ENCODE assay signal across 9 mouse cellular contexts in genomic region chr10:21857676-21858075, GRCm38 (mm10). TPM values are rescaled to one million over a fixed set of nuclear protein-coding genes. Genes with fewer than 3 reads are reported as not detected.
DNase-seq lines count a peak whose midpoint lies in the region; ATAC-seq lines count a peak whose summit lies in the region.
"Had no signal": no experiment of that assay in that cellular context is flagged by ENCODE, and none has a peak within 500 bp of the region (broad histone marks: within the 10 kb centered on the region; RNA-seq: fewer than 3 reads in every experiment).

No protein-coding gene starts in this region.

- no peaks in the 10 kb centered on the region for H3K9me3 ChIP-seq in midbrain, embryonic 11.5 days (ENCODE audit: control insufficient read depth, low read length)
- H3K9me3 ChIP-seq in midbrain, embryonic 10.5 days (replicated peaks): no peaks in the 10 kb centered on the region
- H3K9me3 ChIP-seq in heart, embryonic 12.5 days (replicated peaks): no peaks in the 10 kb centered on the region
- H3K9me3 ChIP-seq in midbrain, embryonic 14.5 days (ENCODE audit: control insufficient read depth, low read length): no peaks in the 10 kb centered on the region

- no peaks in the 10 kb centered on the region for H3K27me3 ChIP-seq in midbrain, embryonic 11.5 days (ENCODE audit: control insufficient read depth, insufficient read depth, low read length)
- no peaks in the 10 kb centered on the region for H3K27me3 ChIP-seq in midbrain, embryonic 10.5 days (ENCODE audit: low read depth, poor library complexity, severe bottlenecking)
- no peaks in the 10 kb centered on the region for H3K27me3 ChIP-seq in heart, embryonic 12.5 days (replicated peaks)
- no peaks in the 10 kb centered on the region for H3K27me3 ChIP-seq in midbrain, embryonic 14.5 days (ENCODE audit: control insufficient read depth, insufficient read depth, low read length)

- WGBS in midbrain, embryonic 11.5 days: 71% methylated on average over 10 of the region's 10 CpGs
- WGBS in midbrain, embryonic 10.5 days: 67% methylated on average over 10 of the region's 10 CpGs
- WGBS in heart, embryonic 12.5 days: 51% methylated on average over 10 of the region's 10 CpGs
- 74% methylated on average over 10 of the region's 10 CpGs for WGBS in midbrain, embryonic 14.5 days

- no peak overlapping the region for H3K9ac ChIP-seq in midbrain, embryonic 11.5 days (ENCODE audit: low read length)
- no peak overlapping the region for H3K9ac ChIP-seq in heart, embryonic 12.5 days
- no peak overlapping the region for H3K9ac ChIP-seq in midbrain, embryonic 14.5 days (replicated peaks; ENCODE audit: low read length)
- H3K9ac ChIP-seq: liver, postnatal 0 days had no signal

- no peaks in the 10 kb centered on the region for H3K36me3 ChIP-seq in midbrain, embryonic 11.5 days (ENCODE audit: control insufficient read depth, insufficient read depth, low read length)
- no peaks in the 10 kb centered on the region for H3K36me3 ChIP-seq in midbrain, embryonic 10.5 days
- no peaks in the 10 kb centered on the region for H3K36me3 ChIP-seq in heart, embryonic 12.5 days
- H3K36me3 ChIP-seq in midbrain, embryonic 14.5 days (ENCODE audit: control insufficient read depth, insufficient read depth, low read length): no peaks in the 10 kb centered on the region

- peak; percentile 33 for DNase-seq in midbrain, embryonic 11.5 days (ENCODE audit: low spot score, missing footprints)
- no peak for DNase-seq in midbrain, embryonic 10.5 days (ENCODE audit: low spot score)
- peak; percentile 55 to 65 for DNase-seq in kidney, postnatal 4 days
- peak; percentile 8 for DNase-seq in testis, postnatal 14 days (ENCODE audit: low spot score)
- no peak for DNase-seq in cerebellum, adult 11 months
- DNase-seq in midbrain, embryonic 14.5 days: no peak
- no peak for DNase-seq in spleen, postnatal 14 days (ENCODE audit: low spot score in 2 of 2)
- DNase-seq: liver, postnatal 0 days had no signal

- no peak overlapping the region for H3K4me3 ChIP-seq in midbrain, embryonic 11.5 days (ENCODE audit: low read depth, low read length)
- H3K4me3 ChIP-seq in midbrain, embryonic 10.5 days: no peak overlapping the region
- no peak overlapping the region for H3K4me3 ChIP-seq in heart, embryonic 12.5 days
- no peak overlapping the region for H3K4me3 ChIP-seq in midbrain, embryonic 14.5 days (replicated peaks; ENCODE audit: low read depth, low read length)

- no peaks in the 10 kb centered on the region for H3K4me1 ChIP-seq in midbrain, embryonic 11.5 days (ENCODE audit: control insufficient read depth, insufficient read depth, low read length)
- H3K4me1 ChIP-seq in midbrain, embryonic 10.5 days: 0 out of 2 replicates have a peak, but pooled peaks cover 8% of the 10 kb centered on the region
- H3K4me1 ChIP-seq in heart, embryonic 12.5 days (replicated peaks): peaks cover 9% of the 10 kb centered on the region; the same call in 1 of the 2 replicates
- H3K4me1 ChIP-seq in midbrain, embryonic 14.5 days (ENCODE audit: control insufficient read depth, insufficient read depth, low read length): no peaks in the 10 kb centered on the region

- no peak for ATAC-seq in midbrain, embryonic 11.5 days (ENCODE audit: low FRiP score)
- ATAC-seq in heart, embryonic 12.5 days (ENCODE audit: insufficient number of reproducible peaks, low FRiP score): peak; percentile 55
- ATAC-seq in midbrain, embryonic 14.5 days (ENCODE audit: low FRiP score, low TSS enrichment): no peak
- ATAC-seq: liver, postnatal 0 days had no signal

- H3K4me2 ChIP-seq in midbrain, embryonic 11.5 days: no peak overlapping the region
- H3K4me2 ChIP-seq in heart, embryonic 12.5 days: no peak overlapping the region
- H3K4me2 ChIP-seq in midbrain, embryonic 14.5 days (ENCODE audit: low read length): no peak overlapping the region

- H3K27ac ChIP-seq in midbrain, embryonic 11.5 days (ENCODE audit: low read depth, low read length): no peak overlapping the region
- no peak overlapping the region for H3K27ac ChIP-seq in midbrain, embryonic 10.5 days (replicated peaks)
- no peak overlapping the region for H3K27ac ChIP-seq in heart, embryonic 12.5 days (ENCODE audit: poor library complexity, severe bottlenecking)
- no peak overlapping the region for H3K27ac ChIP-seq in midbrain, embryonic 14.5 days (replicated peaks; ENCODE audit: low read depth, low read length)

RNA-seq across cellular contexts. Expression of gene Sgk1, which starts 24.3 kb away (rescaled TPM):
- 20.8 and 25.7 TPM in 2 replicates for polyA plus RNA-seq in midbrain, embryonic 11.5 days (2014; fragmentation: Nextera tagmentation; extraction: Ambion mirVana)
- polyA plus RNA-seq in midbrain, embryonic 10.5 days (2016; fragmentation: Nextera tagmentation; extraction: Ambion mirVana): 18.8 and 20.2 TPM in 2 replicates
- polyA plus RNA-seq in heart, embryonic 12.5 days (2016; fragmentation: Nextera tagmentation; extraction: Ambion mirVana): 24.3 and 26.0 TPM in 2 replicates
- 43.7 and 47.9 TPM in 2 replicates for polyA plus RNA-seq in midbrain, embryonic 14.5 days (2014; fragmentation: Nextera tagmentation; extraction: Ambion mirVana)

Comparison
In these comparisons a context has a peak if more than half of its experiments do, and no peak if none do; other contexts are left out.
1. DNase-seq: peak in midbrain, embryonic 11.5 days (single experiment), kidney, postnatal 4 days (2 of 2) and testis, postnatal 14 days (single experiment); none in midbrain, embryonic 10.5 days (single experiment), cerebellum, adult 11 months (single experiment), midbrain, embryonic 14.5 days (single experiment) and spleen, postnatal 14 days (0 of 2).